Mouse (Mus musculus): ENCODE data around the gene Foxa3.
A peak's percentile ranks its signal among the peaks of the same experiment; 100 is the strongest.

Gene Foxa3

GRCm38 (mm10) chr7:19024581-19025255 is 1.4 kb upstream of the Foxa3 start:
- no peak for DNase-seq (ENCODE audit: low spot score in 2 of 2)

- peak; percentile 93 to 95 for DNase-seq (ENCODE audit: low spot score in 2 of 2)
Observed at GRCm38 (mm10) chr7:19024096-19024506, 763 bp upstream of the Foxa3 start, which contains the start of gene Sympk. Gene Sympk, plus strand, starts transcription at chr7:19024377.

DNA sequence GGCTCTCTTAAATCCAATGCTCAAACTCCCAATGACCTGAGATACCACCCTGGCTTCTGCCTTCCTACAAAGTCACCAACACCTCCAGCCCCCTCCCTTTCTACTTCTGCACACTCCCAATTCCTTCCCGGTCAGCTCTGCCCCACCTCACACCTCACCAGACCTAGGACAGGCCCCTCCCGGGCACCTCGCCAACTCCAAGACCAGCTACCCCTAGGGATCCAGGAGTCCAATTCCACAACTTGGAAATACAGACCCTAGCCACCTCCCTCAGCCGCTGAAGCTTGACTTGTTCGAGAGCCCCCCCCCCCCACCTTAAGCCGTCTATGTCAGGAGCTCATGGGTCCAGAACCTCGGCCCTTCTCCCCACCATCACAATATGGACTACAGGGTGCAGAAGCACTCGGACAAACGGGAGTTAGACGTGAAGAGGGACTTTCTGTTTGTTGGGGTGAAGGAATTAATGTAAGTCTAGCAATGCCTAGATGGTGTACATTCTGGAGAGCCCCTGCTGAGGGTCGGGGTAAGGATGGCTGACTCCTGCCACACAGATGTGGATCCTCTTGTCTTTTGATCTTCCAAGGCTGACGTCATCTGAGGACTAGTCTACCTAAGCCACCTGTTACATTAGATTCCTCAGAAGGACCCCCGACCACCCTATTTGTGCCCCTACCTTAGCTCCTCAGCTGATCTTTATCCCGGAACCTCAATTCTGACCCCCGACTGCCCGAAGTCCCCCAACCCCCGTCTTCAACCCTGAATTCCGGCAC is 964 bp downstream of the Foxa3 start:
- DNase-seq (ENCODE audit: low spot score in 2 of 2), result no peak

GRCm38 (mm10) chr7:19021048-19021447 is 2.3 kb downstream of the Foxa3 start:
- no peak for DNase-seq (ENCODE audit: low spot score in 2 of 2)

DNA sequence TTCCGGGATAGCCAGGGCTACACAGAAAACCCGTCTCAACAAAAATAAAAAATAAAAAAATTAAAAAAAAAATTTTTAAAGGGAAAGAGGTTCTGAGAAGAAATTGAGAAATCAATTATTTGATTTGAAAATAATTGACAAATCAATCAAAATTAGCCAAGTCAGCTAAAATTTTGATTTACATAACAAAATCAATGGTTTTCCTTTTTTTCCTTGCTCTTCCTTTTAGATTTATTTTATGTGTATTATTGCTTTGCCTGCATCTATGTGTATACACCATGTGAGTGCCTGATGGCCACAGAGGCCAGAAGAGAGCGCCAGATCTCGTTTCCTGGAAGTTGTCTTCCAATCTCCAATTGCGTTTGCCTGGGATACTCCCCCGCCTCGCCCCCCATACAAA is 5.4 kb downstream of the Foxa3 start:
- no peak for DNase-seq (ENCODE audit: low spot score in 2 of 2)

DNA sequence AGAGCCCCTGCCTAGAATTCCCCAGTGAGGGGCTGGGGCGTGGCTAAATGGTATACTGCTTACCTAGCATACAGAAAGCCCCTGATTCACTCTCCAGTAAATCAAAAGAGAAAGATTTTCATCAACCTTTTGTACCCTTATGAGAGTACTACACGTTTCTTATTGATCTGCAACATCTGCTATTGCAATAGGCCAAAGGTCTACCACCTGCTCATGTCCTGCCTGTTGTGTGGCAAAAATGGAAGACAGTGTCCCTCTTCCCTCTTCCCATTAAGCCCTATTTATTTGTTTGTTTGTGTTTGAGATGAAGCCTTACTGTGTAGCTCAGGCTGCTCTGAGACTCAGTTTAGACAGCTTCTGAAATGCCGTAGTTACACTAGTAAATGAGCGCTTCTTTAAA is 7.3 kb downstream of the Foxa3 start:
- DNase-seq (ENCODE audit: low spot score in 2 of 2), result no peak

DNA sequence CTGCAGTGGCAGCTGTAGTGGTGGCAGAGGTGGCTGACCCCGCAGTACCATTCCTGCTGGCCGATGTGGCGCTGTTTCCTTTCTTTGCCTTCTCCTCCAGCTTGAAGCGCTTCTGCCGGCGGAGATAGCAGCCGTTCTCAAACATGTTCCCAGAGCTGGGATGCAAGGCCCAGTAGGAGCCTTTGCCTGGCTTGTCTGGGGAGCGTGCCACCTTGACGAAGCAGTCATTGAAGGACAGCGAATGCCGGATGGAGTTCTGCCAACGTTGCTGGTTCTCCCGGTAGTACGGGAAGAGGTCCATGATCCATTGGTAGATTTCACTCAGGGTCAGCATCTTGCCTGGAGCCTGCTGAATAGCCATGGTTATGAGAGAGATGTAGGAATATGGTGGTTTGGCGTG is 8.9 kb downstream of the Foxa3 start:
- DNase-seq (ENCODE audit: low spot score in 2 of 2), result no peak

- no peak for DNase-seq (ENCODE audit: low spot score in 2 of 2)
Observed at GRCm38 (mm10) chr7:19012882-19013281, 10.5 kb downstream of the Foxa3 start.

DNA sequence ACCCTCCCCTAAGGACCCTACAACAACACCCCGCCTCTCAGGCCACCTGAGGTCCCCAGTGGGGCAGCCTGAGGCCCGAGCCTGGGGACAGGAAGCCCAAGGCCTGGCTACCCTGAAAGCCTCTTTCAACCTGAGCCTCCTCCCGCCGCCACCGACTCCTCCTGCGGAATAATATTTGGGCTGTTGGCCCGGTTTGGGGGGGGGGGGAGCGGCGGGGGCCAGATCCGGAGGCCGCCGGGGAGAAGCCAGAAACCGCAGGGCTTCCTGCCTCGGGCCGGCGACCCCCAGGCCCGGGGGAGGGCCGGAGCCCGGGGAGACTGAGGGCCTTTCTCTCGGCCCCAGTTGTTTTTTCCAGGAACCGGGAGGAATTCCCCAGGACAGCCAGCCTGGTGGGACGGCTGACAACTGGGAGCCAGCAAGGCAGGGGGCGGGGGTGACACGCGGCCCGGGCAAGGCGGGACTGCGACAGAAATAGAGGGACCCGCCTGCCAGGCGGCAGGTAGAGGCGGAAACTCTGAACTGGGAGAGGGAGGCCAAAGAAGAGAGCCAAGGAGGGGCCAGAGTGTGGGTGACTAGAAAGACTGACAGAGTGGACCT is 11.2 kb downstream of the Foxa3 start:
- DNase-seq (ENCODE audit: low spot score in 2 of 2), result no peak

GRCm38 (mm10) chr7:19010581-19010980 is 12.8 kb downstream of the Foxa3 start:
- DNase-seq (ENCODE audit: low spot score in 2 of 2), result no peak

- no peak for DNase-seq (ENCODE audit: low spot score in 2 of 2)
Observed at GRCm38 (mm10) chr7:19007026-19007977, 16.0 kb downstream of the Foxa3 start.

DNA sequence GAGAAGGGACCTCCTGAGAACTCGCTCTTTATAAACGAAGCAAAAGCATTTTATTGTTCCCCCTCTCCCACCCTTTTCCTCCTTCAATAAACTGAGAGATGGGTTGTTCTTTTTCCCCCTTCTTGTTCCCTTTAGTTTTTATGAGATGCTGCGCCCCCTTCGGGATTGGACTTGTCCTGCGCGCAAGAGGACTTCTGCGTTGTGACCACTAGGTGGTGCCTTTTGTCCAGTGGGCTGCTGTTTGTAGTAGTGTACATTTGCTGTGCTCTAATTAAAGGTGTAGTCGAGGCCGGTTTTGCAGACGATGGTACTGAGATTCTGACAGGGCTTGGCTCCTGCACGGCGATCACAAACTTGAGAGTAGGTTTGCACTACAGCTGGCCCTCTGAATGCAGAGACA is 16.9 kb downstream of the Foxa3 start:
- peak; percentile 72 to 85 for DNase-seq (ENCODE audit: low spot score in 2 of 2)

GRCm38 (mm10) chr7:19005417-19006121 is 17.8 kb downstream of the Foxa3 start:
- DNase-seq (ENCODE audit: low spot score in 2 of 2), result no peak

DNA sequence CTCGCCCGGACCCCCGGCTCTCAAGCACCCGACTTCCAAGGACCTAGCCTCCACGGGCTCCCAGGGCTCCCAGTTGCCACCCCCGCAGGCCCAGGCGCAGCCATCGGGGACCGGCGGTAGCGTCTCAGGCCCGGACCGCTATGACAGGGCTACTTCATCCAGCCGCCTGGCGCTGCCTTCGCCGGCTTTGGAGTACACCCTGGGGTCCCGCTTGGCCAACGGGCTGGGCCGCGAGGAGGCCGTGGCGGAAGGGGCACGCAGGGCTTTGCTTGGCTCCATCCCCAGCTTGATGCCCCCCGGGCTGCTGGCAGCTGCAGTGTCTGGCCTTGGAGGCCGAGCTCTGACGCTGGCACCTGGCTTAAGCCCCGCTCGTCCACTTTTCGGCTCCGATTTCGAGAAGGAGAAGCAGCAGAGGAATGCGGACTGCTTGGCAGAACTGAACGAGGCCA is 18.7 kb downstream of the Foxa3 start:
- peak in 1 of 2 experiments; percentile 65 for DNase-seq (ENCODE audit: low spot score in 2 of 2)

- DNase-seq (ENCODE audit: low spot score in 2 of 2), result peak; percentile 81 to 90
Observed at GRCm38 (mm10) chr7:19003902-19004630, 19.3 kb downstream of the Foxa3 start, which contains the start of gene Irf2bp1. Gene Irf2bp1, plus strand, starts transcription at chr7:19004044.

GRCm38 (mm10) chr7:19002848-19003498 is 20.4 kb downstream of the Foxa3 start:
- DNase-seq (ENCODE audit: low spot score in 2 of 2), result peak in 1 of 2 experiments; percentile 61

- no peak for DNase-seq (ENCODE audit: low spot score in 2 of 2)
Observed at GRCm38 (mm10) chr7:19002115-19002514, 21.2 kb downstream of the Foxa3 start.

DNA sequence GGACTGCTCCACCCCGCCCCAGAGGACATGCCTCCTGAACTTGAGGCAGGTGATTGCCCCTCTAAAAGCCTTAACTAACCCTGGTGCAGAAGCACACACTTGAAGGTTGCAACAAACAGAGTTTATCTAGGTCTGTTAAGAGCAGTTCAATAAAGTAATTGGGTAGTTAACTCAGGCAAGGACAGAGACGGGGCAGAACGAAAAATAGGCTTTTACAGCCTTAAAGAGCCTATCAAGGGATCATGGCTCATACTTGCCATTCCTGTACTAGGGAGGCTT is 21.6 kb downstream of the Foxa3 start:
- no peak for DNase-seq (ENCODE audit: low spot score in 2 of 2)

DNA sequence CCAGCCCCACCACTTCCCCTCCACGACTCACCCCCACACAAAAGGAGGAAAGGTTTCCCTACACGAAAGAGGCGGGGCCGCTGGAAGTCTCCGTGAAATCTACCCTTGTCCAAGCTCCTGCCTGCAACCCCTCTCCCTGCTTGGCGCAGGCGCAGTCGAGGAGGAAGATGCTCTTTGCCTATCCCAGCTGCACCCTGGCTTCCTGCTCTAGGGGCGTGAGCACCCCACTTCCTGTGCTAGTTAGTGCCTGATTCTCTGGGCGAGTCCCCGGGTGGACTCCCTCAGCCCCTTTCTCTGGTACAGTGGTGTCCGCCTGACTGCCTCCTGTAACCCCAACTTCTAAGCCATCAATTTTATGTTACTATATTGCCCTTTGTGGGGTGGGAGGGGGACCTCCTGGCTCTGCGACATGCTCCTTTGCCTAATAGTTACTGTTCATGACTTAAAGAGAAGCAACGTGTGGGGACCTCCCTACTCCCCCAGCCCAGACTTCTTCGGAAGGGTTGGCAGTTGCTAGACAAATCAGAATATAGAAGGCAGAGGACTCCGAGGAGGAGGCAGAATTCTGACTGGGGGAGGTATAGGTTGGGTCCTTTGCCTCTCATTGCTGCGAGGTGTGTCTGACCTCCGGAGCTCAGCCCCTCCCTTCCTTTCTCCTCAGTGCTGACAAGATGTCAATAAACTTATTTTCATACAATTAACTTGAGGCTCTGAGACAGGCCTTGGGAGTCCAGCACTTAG is 22.1 kb downstream of the Foxa3 start:
- no peak for DNase-seq (ENCODE audit: low spot score in 2 of 2)
